Mouse (Mus musculus) retina, postnatal 1 day (tissue): ENCODE measurements around the gene Aldh3a1.
"Not testable (repeated sequence)": the region's sequence is repeated elsewhere in the genome, so short reads cannot be mapped to it uniquely, and the experiment has no call there.

Experiments used
- DNase-seq: peaks from one replicate; pipeline ENCODE4 v3.0.0-alpha.2; 2012

Gene Aldh3a1

GRCm38 (mm10) chr11:61207487-61208246 is at the start of gene Aldh3a1:
Gene Aldh3a1, plus strand, starts transcription at chr11:61207537.
- peak; percentile 36 for DNase-seq

GRCm38 (mm10) chr11:61158141-61158540 is 49.2 kb upstream of the Aldh3a1 start:
- DNase-seq, result no peak

GRCm38 (mm10) chr11:61159796-61160732 is 47.3 kb upstream of the Aldh3a1 start:
- DNase-seq, result no peak

GRCm38 (mm10) chr11:61161121-61161520 is 46.2 kb upstream of the Aldh3a1 start:
- no peak for DNase-seq

DNA sequence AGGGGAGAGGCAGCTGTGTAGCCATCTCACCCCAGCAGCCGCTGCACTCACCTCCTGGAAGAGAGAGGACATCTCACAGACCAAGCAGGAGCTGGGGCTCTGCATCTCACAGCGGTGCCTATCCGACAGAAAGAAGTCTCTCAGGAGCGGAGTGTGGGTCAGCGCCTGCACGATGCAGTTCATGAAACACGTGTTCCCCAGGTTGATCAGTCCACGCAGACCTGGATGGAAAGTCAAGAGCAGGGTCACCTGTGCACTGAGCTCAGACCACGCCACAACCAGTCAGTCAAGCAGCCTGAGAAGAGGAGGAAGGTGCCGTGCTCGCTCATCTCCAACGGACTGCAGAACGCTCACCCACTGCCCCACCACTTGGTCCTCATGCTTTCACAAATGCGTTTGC is 44.6 kb upstream of the Aldh3a1 start:
- DNase-seq, result no peak

DNA sequence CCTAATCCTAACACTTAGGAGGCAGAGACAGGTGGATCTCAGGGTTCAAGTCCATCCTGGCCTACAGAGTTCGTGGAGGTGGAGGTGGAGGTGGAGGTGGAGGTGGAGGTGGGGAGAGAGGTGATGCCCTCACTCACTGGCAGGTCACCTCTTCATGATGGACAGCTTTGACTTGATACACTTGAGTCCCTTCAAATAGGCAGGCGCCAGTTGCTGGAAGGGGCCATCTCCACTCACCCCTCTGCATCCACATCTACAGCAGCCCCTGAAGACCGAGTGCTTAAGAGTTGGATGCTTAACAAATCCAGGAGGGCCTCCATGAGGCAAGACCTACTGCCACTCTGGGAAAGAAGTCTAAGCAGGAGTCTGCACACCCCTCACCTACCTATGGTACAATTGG is 44.0 kb upstream of the Aldh3a1 start:
- no peak for DNase-seq

GRCm38 (mm10) chr11:61164366-61164765 is 43.0 kb upstream of the Aldh3a1 start:
- no peak for DNase-seq

DNA sequence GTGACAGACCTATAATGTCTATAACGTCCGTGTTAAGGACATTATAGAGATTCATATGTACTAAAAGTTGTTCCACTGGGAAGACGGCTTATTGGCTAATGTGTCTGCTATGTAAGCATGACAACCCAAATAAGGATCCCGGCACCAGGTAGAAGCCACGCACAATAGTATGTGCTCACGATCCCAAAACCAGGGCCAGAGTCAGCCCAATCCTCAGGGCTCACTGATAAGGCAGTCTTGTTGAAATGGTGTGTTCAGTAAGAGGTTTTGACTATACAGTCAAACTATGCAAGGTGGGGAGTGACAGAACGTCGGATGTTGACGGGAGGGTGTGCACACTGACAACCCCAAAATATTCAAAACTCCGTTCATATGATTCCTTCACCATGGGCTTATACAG is 42.5 kb upstream of the Aldh3a1 start:
- no peak for DNase-seq

DNA sequence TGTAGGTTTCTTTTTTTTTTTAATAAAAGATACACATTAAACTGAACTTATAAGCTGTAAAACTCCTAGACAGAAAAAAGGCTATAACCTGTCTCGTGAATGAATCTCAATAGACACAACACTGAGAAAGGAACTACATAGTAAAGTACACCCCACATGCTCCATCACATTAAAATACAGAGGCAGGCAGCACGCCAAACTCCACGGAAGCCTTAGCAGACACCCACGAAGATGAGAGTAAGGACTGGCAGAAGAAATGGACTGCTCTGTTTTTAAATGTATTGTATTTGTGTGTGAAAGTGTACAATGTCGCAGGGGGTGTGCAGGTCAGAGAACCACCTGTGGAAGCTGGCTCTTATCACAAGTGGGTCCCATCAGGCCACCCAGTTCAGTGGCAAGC is 37.2 kb upstream of the Aldh3a1 start:
- DNase-seq, result no peak

DNA sequence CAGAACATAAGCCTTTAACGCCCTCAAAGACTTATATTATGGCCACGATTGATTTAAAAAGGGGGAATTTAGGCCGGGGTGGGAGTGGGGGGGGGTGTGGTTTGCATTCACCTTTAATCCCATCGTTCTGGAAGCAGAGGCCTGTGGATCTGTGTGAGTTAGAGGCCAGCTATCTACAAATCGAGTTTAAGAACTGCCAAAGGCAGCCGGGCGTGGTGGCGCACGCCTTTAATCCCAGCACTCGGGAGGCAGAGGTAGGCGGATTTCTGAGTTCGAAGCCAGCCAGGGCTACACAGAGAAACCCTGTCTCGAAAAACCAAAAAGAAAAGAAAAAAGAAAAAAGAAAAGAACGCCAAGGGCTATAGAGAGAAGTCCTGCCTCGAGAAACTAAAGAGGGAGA is 33.9 kb upstream of the Aldh3a1 start:
- peak; percentile 19 for DNase-seq

GRCm38 (mm10) chr11:61174291-61174820 is 33.0 kb upstream of the Aldh3a1 start:
- DNase-seq, result peak; percentile 91

GRCm38 (mm10) chr11:61174821-61175658 is 32.3 kb upstream of the Aldh3a1 start, which contains the start of gene Usp22:
Gene Usp22, minus strand, starts transcription at chr11:61175055.
- DNase-seq, result peak; percentile 100

- DNase-seq, result peak; percentile 25
Observed at GRCm38 (mm10) chr11:61175778-61176177, 31.6 kb upstream of the Aldh3a1 start.

DNA sequence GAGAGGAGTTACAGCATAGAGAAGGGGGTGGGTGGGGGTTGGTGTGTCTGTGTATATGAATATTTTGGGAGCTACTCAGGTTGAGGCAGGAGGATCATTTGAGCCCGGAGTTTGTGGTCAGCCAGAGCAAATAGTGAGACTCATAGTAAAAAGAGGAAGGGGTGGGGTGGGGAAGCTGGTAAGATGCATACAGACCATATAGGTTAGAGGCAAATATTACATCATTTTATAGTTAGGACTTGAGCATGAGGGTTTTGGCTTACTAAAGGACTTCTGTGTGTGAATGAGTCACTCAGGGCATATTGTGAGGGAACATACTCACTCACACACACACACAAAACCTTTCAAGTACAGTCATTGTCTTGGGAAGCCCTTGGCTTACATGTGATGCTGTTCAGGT is 31.0 kb upstream of the Aldh3a1 start:
- DNase-seq, result no peak

DNA sequence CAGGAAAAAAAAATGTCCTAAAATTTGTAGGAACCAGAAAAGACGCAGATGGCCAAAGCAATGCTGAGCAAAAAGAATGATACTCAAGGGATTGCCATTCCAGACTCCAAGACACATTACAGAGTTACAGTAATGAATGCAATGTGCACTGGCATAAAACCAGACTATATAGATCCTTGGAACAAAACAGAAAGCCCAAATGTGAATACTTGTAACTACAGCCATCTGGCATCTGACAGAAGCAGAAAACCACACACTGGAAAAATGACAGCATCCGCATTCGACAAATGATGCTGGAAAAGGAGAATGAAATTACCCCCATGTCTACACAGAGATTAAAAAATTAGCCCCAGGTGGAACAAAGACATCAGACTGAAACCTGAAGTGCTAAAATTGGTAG is 27.0 kb upstream of the Aldh3a1 start:
- DNase-seq, result no peak

- no peak for DNase-seq
Observed at GRCm38 (mm10) chr11:61181624-61182023, 25.7 kb upstream of the Aldh3a1 start.

DNA sequence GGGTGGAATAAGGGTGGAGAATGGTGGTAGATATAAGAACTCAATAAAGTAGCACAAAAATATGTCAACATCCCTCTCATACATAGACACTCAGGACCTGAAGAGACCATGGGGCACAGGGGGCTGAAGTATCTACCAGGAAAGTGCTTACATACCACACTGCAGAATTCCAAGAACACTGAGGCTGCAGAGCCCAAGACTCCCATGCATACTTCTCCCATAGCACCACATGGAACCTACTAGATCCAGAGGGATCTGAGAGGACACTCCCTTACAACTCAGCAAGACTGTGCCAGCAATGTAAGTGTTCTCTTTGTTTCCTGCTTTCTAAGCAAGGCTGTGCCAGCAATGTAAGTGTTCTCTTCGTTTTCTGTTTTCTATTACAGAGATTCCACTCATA is 23.5 kb upstream of the Aldh3a1 start:
- DNase-seq, result no peak

GRCm38 (mm10) chr11:61190776-61191175 is 16.6 kb upstream of the Aldh3a1 start:
- peak; percentile 44 for DNase-seq

GRCm38 (mm10) chr11:61192123-61192522 is 15.2 kb upstream of the Aldh3a1 start:
- DNase-seq, result not testable (repeated sequence)

GRCm38 (mm10) chr11:61192779-61193178 is 14.6 kb upstream of the Aldh3a1 start:
- no peak for DNase-seq

DNA sequence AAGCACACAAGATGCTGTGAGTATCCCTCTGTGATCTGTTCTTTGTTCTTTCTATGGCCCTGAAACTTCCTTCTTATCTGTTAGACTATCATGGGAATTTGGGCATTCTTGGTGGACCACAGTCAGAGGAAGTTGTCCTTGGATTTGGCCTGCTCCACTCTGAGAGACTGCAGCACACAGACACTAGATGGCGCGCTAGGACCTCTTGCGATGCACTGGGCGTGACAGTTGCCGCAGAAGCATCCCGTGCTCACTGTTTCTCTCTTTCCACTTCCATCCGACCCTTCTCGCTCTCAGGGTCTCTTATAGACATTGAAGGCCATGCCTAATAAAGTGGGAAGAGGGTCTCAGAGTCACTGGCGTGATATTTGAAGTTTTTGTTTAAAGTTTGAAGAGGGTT is 13.9 kb upstream of the Aldh3a1 start:
- peak; percentile 81 for DNase-seq

DNA sequence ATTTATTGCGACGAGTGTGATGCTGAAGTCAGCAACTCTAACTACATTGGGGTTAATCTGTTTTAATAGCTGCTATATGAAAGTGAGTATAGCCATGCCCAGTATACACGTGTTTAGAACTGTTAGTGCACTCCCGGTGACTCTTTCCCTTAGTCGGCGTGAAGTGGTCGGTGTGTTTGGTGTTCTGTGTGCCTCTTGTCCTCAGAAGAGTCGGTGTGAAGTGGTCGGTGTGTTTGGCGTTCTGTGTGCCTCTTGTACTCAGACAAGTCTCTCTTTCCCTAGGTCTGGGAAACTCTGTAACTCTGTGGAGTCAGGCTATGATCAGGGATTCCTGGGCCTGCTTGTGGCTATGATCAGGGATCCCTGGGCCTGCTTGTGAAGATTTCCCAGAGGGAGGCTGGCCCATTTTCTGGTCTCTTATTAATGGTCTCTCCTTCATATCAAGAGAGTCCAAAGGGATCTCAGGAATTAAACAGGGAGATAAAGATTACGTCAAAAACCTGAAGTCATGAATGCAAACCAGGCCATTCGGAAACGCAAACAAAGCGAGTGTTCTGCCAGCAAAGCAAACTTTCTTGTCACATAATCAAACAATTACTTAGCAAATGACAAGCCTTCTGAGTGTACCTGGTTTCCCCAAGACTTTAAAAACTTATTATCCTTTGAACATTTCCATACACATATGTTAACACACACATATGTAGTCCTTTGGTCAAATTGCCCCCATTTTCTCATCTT is 10.6 kb upstream of the Aldh3a1 start:
- DNase-seq, result no peak
